Mouse (Mus musculus): ENCODE data around the gene Pttg1.
A peak's percentile ranks its signal among the peaks of the same experiment; 100 is the strongest.

GRCm38 (mm10) chr11:43383581-43383980 is 42.5 kb downstream of the Pttg1 start:
- no peak for TF ChIP-seq ZKSCAN1 (IDR thresholded peaks at IDR 0.05; ENCODE audit: borderline replicate concordance, low read depth, low read length)
- TF ChIP-seq CTCF (conservative IDR thresholded peaks at IDR 0.05 in 1 of 2, IDR thresholded peaks at IDR 0.05 in 1 of 2; ENCODE audit: low read depth in 2 of 2, low read length in 2 of 2): no peak
- no peak for TF ChIP-seq CHD2 (IDR thresholded peaks at IDR 0.05; ENCODE audit: low read length)
- TF ChIP-seq MAX (IDR thresholded peaks at IDR 0.05; ENCODE audit: low read length): no peak
- no peak for TF ChIP-seq EP300 (IDR thresholded peaks at IDR 0.05; ENCODE audit: low read length)
- TF ChIP-seq E2F4 (IDR thresholded peaks at IDR 0.05; ENCODE audit: insufficient replicate concordance, low read depth, low read length): no peak
- no peak for TF ChIP-seq JUN (IDR thresholded peaks at IDR 0.05; ENCODE audit: insufficient read depth, low read depth, low read length)
- no peak for TF ChIP-seq MEF2A (IDR thresholded peaks at IDR 0.05; ENCODE audit: borderline replicate concordance, low read depth, low read length)
- TF ChIP-seq RCOR1 (conservative IDR thresholded peaks at IDR 0.05; ENCODE audit: low read depth, low read length): no peak
- TF ChIP-seq RAD21 (IDR thresholded peaks at IDR 0.05; ENCODE audit: low read depth, low read length): no peak
- TF ChIP-seq POLR2A (IDR thresholded peaks at IDR 0.05; ENCODE audit: low read depth, low read length): peak; percentile 32; the same call in 1 of the 2 replicates
- no peak for TF ChIP-seq HCFC1 (IDR thresholded peaks at IDR 0.05; ENCODE audit: low read depth, low read length)
- no peak for TF ChIP-seq KAT2A (IDR thresholded peaks at IDR 0.05; ENCODE audit: insufficient replicate concordance, low read length)
- TF ChIP-seq UBTF (IDR thresholded peaks at IDR 0.05; ENCODE audit: low read depth, low read length): no peak
